Mouse (Mus musculus): Measurements from ENCODE around the gene Slc9a3r2.

DNA sequence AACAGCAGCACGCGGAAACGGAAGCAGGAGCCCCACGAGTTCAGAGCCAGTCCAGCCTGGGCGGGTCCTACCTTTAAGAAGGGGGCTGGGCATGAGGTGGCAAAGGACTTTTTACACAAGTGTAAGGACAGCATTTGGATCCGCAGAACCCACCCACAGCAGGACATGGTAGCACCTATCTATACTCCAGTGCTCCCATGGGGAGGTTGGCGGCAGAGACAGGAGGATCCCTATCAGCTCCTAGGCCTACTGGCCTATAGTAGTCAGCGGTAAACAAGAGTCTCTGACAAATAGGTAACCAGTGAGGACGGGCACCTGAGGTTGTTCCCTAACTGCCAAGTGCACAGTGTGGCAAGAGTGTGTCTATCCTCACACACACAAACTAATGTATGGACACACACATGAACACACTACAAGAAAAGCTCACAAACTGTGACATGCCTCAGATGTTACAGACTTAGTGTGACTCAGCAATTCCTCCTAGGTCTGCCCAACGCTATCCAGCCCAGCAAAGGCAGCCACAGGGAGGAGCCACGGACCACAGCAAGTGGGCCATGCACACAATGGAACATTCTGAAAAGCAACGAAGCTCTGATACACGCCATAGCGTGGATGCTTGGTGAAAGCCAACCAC lies 32.4 kb downstream of the Slc9a3r2 start:
- TF ChIP-seq CTCF (IDR thresholded peaks at IDR 0.05; ENCODE audit: insufficient read depth, low read length) (peak; percentile 51; the same call in 1 of the 2 replicates), POLR2A (IDR thresholded peaks at IDR 0.05; ENCODE audit: borderline replicate concordance, extremely low read depth, low read depth, low read length) (no peak)

All from lung, adult 2 months (tissue).